Mouse (Mus musculus) embryonic facial prominence, embryonic 15.5 days (tissue): ENCODE measurements at regions not wholly inside any gene's neighbourhood (a gene's known extent, or its start where the extent isn't known, plus 50 kb on each side); places are given as distances from the start of the nearest gene placed in this dataset.
A peak's percentile ranks its signal among the peaks of the same experiment; 100 is the strongest.

Experiments used
- ATAC-seq: fragments of 200-750 bp; cut with Nextera tagmentation; 2 replicates; pipeline ENCODE4 v1.8.0; 2017; ENCODE audit warnings: low read depth, moderate TSS enrichment; ENCODE audit not compliant: insufficient number of reproducible peaks, low FRiP score, low TSS enrichment
- H3K27ac ChIP-seq: fragments of 300-500 bp; sonication (generic); replicated peaks from 2 replicates; pipeline ENCODE4 v1.5.1; 2015; ENCODE audit warnings: mild to moderate bottlenecking, inconsistent platforms
- H3K27me3 ChIP-seq: fragments of 300-500 bp; sonication (generic); 2 replicates; pipeline ENCODE4 v1.6.1; 2015; ENCODE audit warnings: inconsistent platforms
- H3K36me3 ChIP-seq: fragments of 300-500 bp; sonication (generic); 2 replicates; pipeline ENCODE4 v1.6.1; 2015; ENCODE audit warnings: mild to moderate bottlenecking, inconsistent platforms
- H3K4me1 ChIP-seq: fragments of 300-500 bp; sonication (generic); 2 replicates; pipeline ENCODE4 v1.6.1; 2015; ENCODE audit warnings: inconsistent platforms
- H3K4me2 ChIP-seq: fragments of 300-500 bp; sonication (generic); replicated peaks from 2 replicates; pipeline ENCODE4 v1.6.1; 2015; ENCODE audit warnings: mild to moderate bottlenecking, inconsistent platforms
- H3K4me3 ChIP-seq: fragments of 300-500 bp; sonication (generic); replicated peaks from 2 replicates; pipeline ENCODE4 v1.5.1; 2015; ENCODE audit warnings: mild to moderate bottlenecking, inconsistent platforms
- H3K9ac ChIP-seq: fragments of 300-500 bp; sonication (generic); 2 replicates; pipeline ENCODE4 v1.6.1; 2015; ENCODE audit warnings: inconsistent platforms
- H3K9me3 ChIP-seq: fragments of 300-500 bp; sonication (generic); replicated peaks from 2 replicates; pipeline ENCODE4 v1.6.1; 2016; ENCODE audit warnings: inconsistent platforms
- WGBS: fragments of 180-500 bp; shearing (Covaris S2); methylation state at CpG from one replicate; pipeline ENCODE4 v1.1.7; 2015; 5-methylcytosine and 5-hydroxymethylcytosine counted together

DNA sequence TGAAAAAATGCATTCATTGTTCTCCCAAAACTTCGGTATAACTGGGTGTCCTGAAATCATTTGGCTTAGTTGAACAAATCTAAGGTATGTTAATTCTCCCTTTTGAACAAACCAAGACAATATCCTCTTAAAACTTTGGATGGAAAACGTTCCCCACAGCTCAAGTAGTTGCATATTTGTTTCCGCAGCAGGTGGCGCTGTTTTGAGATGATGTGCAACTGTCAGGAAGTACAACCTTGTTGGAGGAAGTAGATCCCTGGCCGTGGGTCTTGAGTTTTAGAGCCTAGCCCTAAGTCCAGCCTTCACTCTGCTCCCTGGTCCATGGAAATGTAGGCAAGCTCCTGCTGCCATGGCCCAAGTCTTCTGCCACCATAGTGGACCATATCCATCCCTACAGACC, 252.5 kb downstream of the Pdcd6ip start:
- H3K9ac ChIP-seq, result no peak overlapping the region
- H3K27me3 ChIP-seq, result no peaks in the 10 kb centered on the region
- 87% methylated on average over 5 of the region's 5 CpGs for WGBS
- H3K9me3 ChIP-seq, result no peaks in the 10 kb centered on the region
- no peak overlapping the region for H3K4me3 ChIP-seq
- no peaks in the 10 kb centered on the region for H3K4me1 ChIP-seq
- H3K27ac ChIP-seq, result no peak overlapping the region
- H3K4me2 ChIP-seq, result no peak overlapping the region
- no peaks in the 10 kb centered on the region for H3K36me3 ChIP-seq
- ATAC-seq, result no peak

DNA sequence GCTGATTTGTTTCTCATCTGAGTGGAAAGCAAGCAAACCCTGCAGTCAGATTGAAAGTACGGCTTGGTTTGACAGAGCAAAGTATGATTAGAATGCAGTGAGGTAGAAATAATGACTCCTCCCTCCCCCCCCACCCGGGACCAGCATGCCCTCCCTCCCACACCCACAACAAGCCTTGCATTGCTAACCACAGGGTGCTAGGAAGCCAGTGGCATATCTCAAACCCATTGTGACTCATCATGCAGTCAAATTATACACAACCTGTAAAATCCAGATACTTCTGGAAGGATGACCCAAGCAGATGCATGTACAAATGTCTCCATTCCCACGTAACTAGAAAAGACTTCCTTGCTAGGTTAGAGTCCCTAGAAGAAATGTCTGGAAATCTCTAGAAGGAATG, 254.8 kb downstream of the Pdcd6ip start:
- no peak overlapping the region for H3K9ac ChIP-seq
- H3K4me1 ChIP-seq, result no peaks in the 10 kb centered on the region
- no peaks in the 10 kb centered on the region for H3K27me3 ChIP-seq
- H3K36me3 ChIP-seq, result no peaks in the 10 kb centered on the region
- no peak overlapping the region for H3K4me3 ChIP-seq
- no peak for ATAC-seq
- no peaks in the 10 kb centered on the region for H3K9me3 ChIP-seq
- no peak overlapping the region for H3K27ac ChIP-seq
- WGBS, result 67% methylated on average over 3 of the region's 3 CpGs
- H3K4me2 ChIP-seq, result no peak overlapping the region

DNA sequence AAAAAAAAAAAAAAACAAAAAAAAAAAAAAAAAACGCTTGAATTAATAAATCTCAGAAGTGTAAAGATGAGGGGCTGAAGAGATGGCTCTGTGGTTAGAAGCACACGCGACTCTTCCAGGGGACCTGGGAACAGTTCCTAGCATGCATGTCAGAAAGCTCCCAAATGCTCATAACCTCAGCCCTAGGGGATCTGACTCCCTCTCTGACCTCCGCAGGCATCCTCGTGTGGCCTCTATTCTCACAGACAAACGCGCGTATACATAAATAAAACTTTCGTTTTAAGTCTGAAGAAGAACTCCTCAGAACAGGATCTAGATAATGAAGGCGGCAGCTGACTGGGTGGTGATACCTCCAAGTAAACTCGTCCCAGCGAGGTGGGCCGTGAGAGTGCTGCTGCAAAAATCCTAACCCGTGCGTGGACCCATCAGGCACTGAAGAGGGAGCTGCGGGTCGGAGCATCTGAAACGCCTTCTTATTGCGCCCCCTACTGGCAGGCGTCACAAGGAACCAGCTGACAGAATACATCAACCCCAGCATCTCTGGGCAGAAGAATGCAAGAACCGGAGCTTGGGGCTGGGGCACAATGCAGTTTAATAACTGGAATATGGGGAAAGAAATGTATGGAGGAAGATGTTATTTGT, 266.2 kb downstream of the Pdcd6ip start:
- Histone ChIP-seq H3K4me1 (no peaks in the 10 kb centered on the region), H3K27ac (no peak overlapping the region), H3K4me3 (peak overlapping the region; percentile 38), H3K9ac (no peak overlapping the region), H3K27me3 (no peaks in the 10 kb centered on the region), H3K36me3 (no peaks in the 10 kb centered on the region), H3K4me2 (peak overlapping the region; percentile 49), H3K9me3 (no peaks in the 10 kb centered on the region)
- ATAC-seq, result no peak
- WGBS, result 5% methylated on average over 21 of the region's 21 CpGs

DNA sequence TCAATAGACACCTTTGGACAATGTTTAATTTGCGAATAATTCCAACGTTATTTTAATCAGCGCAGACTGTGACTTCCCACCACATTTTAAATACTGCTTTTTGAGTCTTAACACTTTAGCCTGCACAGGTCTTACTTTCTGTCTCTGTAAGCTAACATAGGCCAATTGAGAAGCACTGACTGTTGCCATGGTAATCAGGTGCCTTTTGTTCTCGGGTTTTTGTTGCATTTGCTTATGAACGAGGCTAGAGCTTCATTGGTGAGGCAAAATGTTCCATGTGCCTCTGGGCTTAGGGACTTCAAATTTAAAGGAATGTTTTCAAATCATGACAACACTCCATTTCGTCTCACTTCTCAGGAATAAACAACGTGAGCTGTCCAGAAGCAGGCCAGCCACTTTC, 269.7 kb downstream of the Pdcd6ip start:
- no peak overlapping the region for H3K4me2 ChIP-seq
- no peak overlapping the region for H3K27ac ChIP-seq
- ATAC-seq, result no peak
- H3K9ac ChIP-seq, result no peak overlapping the region
- 68% methylated on average over 7 of the region's 7 CpGs for WGBS
- no peaks in the 10 kb centered on the region for H3K27me3 ChIP-seq
- no peaks in the 10 kb centered on the region for H3K9me3 ChIP-seq
- no peaks in the 10 kb centered on the region for H3K36me3 ChIP-seq
- no peaks in the 10 kb centered on the region for H3K4me1 ChIP-seq
- no peak overlapping the region for H3K4me3 ChIP-seq

DNA sequence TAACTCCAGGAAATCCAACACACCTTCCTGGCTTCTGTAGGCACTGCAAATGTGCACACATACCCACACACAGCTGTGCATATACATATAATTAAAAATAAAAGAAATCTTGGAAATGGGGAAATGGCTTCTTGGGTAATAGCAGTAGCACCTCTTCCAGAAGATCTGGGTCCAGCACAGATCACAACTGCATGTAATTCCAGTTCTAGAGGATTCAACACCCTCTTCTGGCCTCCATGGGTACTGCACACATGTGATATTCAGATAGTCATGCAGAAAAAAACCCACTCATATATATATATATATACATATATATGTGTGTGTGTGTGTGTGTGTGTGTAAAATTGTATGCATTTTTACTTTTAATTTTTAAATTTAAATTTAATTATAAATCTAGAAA, 272.1 kb downstream of the Pdcd6ip start:
- no peak overlapping the region for H3K4me3 ChIP-seq
- H3K4me2 ChIP-seq, result no peak overlapping the region
- H3K9me3 ChIP-seq, result no peaks in the 10 kb centered on the region
- no peaks in the 10 kb centered on the region for H3K36me3 ChIP-seq
- no peaks in the 10 kb centered on the region for H3K27me3 ChIP-seq
- H3K27ac ChIP-seq, result no peak overlapping the region
- H3K9ac ChIP-seq, result no peak overlapping the region
- no peak for ATAC-seq
- no peaks in the 10 kb centered on the region for H3K4me1 ChIP-seq

DNA sequence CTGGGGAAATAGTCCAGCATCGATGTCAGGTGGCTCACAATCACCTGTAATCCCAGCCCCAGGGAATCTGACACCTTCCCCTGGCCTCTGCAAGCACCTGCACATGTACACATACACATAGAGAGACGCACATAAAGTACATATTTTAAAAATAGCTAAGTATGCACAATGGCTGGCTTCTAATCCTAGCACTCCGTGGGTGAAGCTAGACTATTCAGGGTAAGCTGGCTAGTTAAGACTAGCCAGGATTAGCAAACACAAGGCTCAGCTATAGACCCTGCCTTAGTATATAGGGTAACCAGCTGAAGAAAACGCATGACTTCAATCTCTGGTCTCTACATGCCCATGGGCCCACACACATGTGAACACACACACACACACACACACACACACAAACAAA, 274.6 kb downstream of the Pdcd6ip start:
- Histone ChIP-seq H3K27me3 (no peaks in the 10 kb centered on the region), H3K4me2 (no peak overlapping the region), H3K27ac (no peak overlapping the region), H3K4me1 (no peaks in the 10 kb centered on the region), H3K36me3 (no peaks in the 10 kb centered on the region), H3K4me3 (no peak overlapping the region), H3K9me3 (no peaks in the 10 kb centered on the region), H3K9ac (no peak overlapping the region)
- WGBS, result 65% methylated on average over 4 of the region's 4 CpGs
- ATAC-seq, result no peak

DNA sequence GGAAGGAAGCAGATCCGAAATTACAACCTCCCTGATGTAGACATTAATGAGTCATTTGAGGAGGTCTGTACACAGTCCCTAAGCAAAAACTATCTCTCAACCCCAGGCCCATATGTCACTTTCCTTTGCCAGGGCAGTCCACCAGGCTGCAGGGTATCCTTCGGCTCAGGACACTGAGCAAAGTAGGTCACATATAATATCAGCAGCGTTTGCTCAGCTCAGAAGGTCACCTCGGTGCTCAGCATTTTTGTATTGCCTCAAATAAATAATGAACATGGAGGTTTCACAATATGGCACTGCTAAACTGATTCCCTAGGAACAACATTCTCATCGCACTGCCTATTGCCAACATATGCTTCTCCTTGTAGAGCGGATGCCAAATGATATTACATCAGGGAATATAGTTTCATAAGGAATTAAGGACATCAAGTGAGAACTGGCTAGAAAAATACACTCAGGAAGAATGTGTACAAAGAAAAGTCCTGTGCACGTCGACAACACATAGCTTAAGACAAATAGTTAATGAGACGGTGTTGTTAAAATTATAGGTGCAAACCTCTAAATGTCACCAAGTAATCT, 275.4 kb downstream of the Pdcd6ip start:
- 73% methylated on average over 9 of the region's 9 CpGs for WGBS
- H3K4me1 ChIP-seq, result no peaks in the 10 kb centered on the region
- H3K4me2 ChIP-seq, result no peak overlapping the region
- no peak overlapping the region for H3K4me3 ChIP-seq
- H3K9ac ChIP-seq, result no peak overlapping the region
- no peak for ATAC-seq
- no peaks in the 10 kb centered on the region for H3K9me3 ChIP-seq
- no peaks in the 10 kb centered on the region for H3K27me3 ChIP-seq
- no peak overlapping the region for H3K27ac ChIP-seq
- H3K36me3 ChIP-seq, result no peaks in the 10 kb centered on the region

DNA sequence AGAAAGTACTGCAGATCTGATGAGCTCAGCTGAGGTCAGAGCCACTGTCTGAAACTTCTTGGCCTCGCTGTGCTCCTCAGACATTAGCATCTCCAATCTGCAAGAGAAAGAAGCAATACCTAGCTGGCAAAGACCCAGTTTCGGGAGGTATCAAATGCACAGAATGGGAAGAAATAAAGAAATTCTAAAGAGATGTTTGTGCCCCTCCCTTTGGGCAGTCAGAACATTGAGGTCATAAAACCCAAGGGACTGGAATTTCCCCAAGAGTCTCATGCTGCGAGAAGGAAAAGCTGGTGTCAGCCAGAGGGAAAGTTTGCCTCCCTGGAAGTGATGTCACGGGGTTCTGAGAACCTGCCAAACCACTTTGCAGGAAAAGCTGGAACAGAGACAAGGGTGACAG, 277.6 kb downstream of the Pdcd6ip start:
- Histone ChIP-seq H3K27me3 (no peaks in the 10 kb centered on the region), H3K4me2 (no peak overlapping the region), H3K9me3 (no peaks in the 10 kb centered on the region), H3K36me3 (no peaks in the 10 kb centered on the region), H3K4me3 (no peak overlapping the region), H3K27ac (no peak overlapping the region), H3K9ac (no peak overlapping the region), H3K4me1 (no peaks in the 10 kb centered on the region)
- WGBS, result 79% methylated on average over 4 of the region's 4 CpGs
- ATAC-seq, result no peak

DNA sequence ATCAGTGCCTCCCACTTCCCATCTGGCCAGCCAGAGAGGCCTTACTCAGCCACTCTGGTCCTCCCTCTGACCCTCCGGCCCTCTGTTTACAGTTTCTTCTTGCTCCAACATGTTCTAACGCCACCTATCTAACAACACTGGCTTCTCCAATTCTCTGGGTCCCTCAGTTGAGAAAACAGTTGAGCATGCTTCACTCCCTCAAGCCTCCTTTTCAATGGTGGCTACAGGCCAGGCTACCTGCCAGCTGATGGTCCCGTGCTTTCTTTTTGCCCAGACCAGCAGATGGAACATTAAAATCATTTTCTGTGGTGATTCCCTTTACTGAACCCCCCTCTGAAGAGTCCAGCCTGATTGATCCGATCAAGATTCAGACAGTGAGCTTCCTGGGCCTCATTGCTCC, 280.8 kb downstream of the Pdcd6ip start:
- Histone ChIP-seq H3K27me3 (no peaks in the 10 kb centered on the region), H3K4me2 (no peak overlapping the region), H3K9me3 (no peaks in the 10 kb centered on the region), H3K27ac (no peak overlapping the region), H3K36me3 (no peaks in the 10 kb centered on the region), H3K4me1 (no peaks in the 10 kb centered on the region), H3K4me3 (no peak overlapping the region), H3K9ac (no peak overlapping the region)
- 73% methylated on average over 4 of the region's 4 CpGs for WGBS
- ATAC-seq, result no peak

DNA sequence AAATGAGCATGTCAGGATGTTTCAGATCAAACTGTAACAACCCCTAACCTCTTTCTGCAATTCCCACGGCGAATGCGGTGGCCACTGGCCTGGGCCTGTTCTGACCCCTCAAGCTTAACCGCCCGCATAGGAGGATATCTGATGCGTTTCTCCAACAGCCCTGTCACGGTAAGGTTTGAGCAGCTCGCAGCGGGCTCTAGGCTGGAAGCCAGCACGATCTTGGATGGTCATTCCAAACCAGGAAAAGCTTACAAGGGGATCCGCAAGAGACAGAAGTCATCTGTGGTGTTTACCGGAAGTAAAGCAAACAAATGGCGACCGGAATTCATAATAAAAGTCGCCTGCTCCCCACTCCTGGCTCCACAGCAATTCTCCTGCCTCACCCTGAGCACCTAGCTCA, 281.7 kb downstream of the Pdcd6ip start:
- H3K36me3 ChIP-seq, result no peaks in the 10 kb centered on the region
- no peak overlapping the region for H3K4me2 ChIP-seq
- H3K9me3 ChIP-seq, result no peaks in the 10 kb centered on the region
- H3K9ac ChIP-seq, result no peak overlapping the region
- no peak overlapping the region for H3K27ac ChIP-seq
- no peak for ATAC-seq
- no peaks in the 10 kb centered on the region for H3K27me3 ChIP-seq
- H3K4me3 ChIP-seq, result no peak overlapping the region
- H3K4me1 ChIP-seq, result no peaks in the 10 kb centered on the region
- 90% methylated on average over 15 of the region's 15 CpGs for WGBS

DNA sequence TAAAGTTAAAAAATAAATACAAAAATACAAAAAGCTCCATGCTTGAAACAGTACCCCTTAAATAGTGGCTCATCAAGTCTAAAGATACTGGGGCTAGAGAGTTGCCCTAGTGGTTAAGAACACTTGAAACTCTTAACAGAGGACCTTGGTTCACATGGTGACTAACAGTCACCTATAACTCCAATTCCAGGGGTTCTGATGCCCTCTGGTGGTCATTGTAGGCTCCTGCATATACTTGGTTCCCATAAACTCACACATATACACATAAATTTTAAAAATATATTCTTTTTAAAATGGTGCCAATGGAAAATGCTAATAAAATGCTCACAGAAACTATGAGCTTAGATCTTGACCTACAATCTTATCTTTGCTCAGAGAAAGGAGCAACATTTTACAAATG, 286.4 kb downstream of the Pdcd6ip start:
- no peak overlapping the region for H3K4me2 ChIP-seq
- no peak overlapping the region for H3K4me3 ChIP-seq
- H3K36me3 ChIP-seq, result no peaks in the 10 kb centered on the region
- H3K27ac ChIP-seq, result no peak overlapping the region
- ATAC-seq, result no peak
- no peak overlapping the region for H3K9ac ChIP-seq
- H3K27me3 ChIP-seq, result no peaks in the 10 kb centered on the region
- no peaks in the 10 kb centered on the region for H3K4me1 ChIP-seq
- no peaks in the 10 kb centered on the region for H3K9me3 ChIP-seq

DNA sequence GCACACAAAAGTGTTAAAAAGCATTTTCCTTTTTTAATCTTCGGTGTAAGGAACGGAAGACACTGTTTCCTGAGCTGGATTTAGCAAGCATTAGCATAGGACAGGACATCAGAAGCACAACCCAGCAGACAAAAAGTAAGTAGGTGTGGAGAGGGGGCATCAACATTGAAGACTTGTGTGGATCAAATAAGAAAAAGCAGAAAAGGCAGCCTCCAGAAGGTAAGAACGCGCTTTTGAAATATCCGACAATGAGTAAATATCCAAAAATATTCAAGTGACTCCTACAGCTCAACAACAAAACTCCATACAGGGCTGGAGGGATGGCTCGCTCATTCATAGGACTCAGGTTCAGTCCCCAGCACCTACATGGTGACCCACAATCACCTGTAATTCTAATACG, 286.9 kb downstream of the Pdcd6ip start:
- H3K4me3 ChIP-seq, result no peak overlapping the region
- H3K9me3 ChIP-seq, result no peaks in the 10 kb centered on the region
- no peak overlapping the region for H3K27ac ChIP-seq
- H3K36me3 ChIP-seq, result no peaks in the 10 kb centered on the region
- no peaks in the 10 kb centered on the region for H3K27me3 ChIP-seq
- ATAC-seq, result no peak
- H3K9ac ChIP-seq, result no peak overlapping the region
- 93% methylated on average over 7 of the region's 7 CpGs for WGBS
- H3K4me1 ChIP-seq, result no peaks in the 10 kb centered on the region
- H3K4me2 ChIP-seq, result no peak overlapping the region
